Mouse (Mus musculus) spleen, adult 12 weeks (tissue): ENCODE data around the gene Hnrnph2.

Source experiments
- DNase-seq: peaks from one replicate; pipeline ENCODE4 v3.0.0; 2022; ENCODE audit warnings: low spot score

Hnrnph2 gene

GRCm38 (mm10) chrX:134614306-134614705 lies 13.3 kb downstream of the Hnrnph2 start:
- DNase-seq = peak; percentile 19

GRCm38 (mm10) chrX:134619695-134620094 lies 18.7 kb downstream of the Hnrnph2 start:
- no peak for DNase-seq

GRCm38 (mm10) chrX:134620254-134620865 lies 19.4 kb downstream of the Hnrnph2 start:
- DNase-seq = no peak

GRCm38 (mm10) chrX:134621685-134622084 lies 20.7 kb downstream of the Hnrnph2 start:
- DNase-seq = no peak

GRCm38 (mm10) chrX:134623350-134623749 lies 22.4 kb downstream of the Hnrnph2 start:
- no peak for DNase-seq

GRCm38 (mm10) chrX:134628200-134628599 lies 27.2 kb downstream of the Hnrnph2 start:
- no peak for DNase-seq

GRCm38 (mm10) chrX:134632710-134633109 lies 31.7 kb downstream of the Hnrnph2 start:
- DNase-seq = no peak

GRCm38 (mm10) chrX:134635111-134635510 lies 34.1 kb downstream of the Hnrnph2 start:
- DNase-seq = no peak

- DNase-seq = no peak
Observed at GRCm38 (mm10) chrX:134635860-134636259, 34.9 kb downstream of the Hnrnph2 start.

GRCm38 (mm10) chrX:134641000-134641760 lies 40.2 kb downstream of the Hnrnph2 start:
- no peak for DNase-seq

GRCm38 (mm10) chrX:134646338-134646737 lies 45.4 kb downstream of the Hnrnph2 start:
- no peak for DNase-seq

GRCm38 (mm10) chrX:134647421-134647820 lies 46.4 kb downstream of the Hnrnph2 start:
- no peak for DNase-seq

GRCm38 (mm10) chrX:134648031-134648692 lies 47.2 kb downstream of the Hnrnph2 start:
- peak; percentile 27 for DNase-seq

- DNase-seq = no peak
Observed at GRCm38 (mm10) chrX:134652061-134652460, 51.1 kb downstream of the Hnrnph2 start.
